Mouse (Mus musculus) forebrain, embryonic 13.5 days (tissue): Measurements from ENCODE around the gene Tmem89. TPM values are rescaled to one million over a fixed set of nuclear protein-coding genes. Genes with fewer than 3 reads are reported as not detected.

Experiments used
- ATAC-seq: fragments of 200-750 bp; cut with Nextera tagmentation; 2 replicates; pipeline ENCODE4 v1.8.0; 2017
- H3K27ac ChIP-seq: fragments of 300-500 bp; sonication (generic); 2 replicates; pipeline ENCODE4 v1.5.1; 2015; ENCODE audit warnings: inconsistent platforms, mild to moderate bottlenecking, moderate library complexity
- H3K27me3 ChIP-seq: fragments of 300-500 bp; sonication (generic); 2 replicates; pipeline ENCODE4 v1.6.1; 2015; ENCODE audit warnings: mild to moderate bottlenecking, inconsistent platforms
- H3K36me3 ChIP-seq: fragments of 300-500 bp; sonication (generic); 2 replicates; pipeline ENCODE4 v1.6.1; 2015; ENCODE audit warnings: mild to moderate bottlenecking, inconsistent platforms; ENCODE audit not compliant: poor library complexity, severe bottlenecking
- H3K4me1 ChIP-seq: fragments of 300-500 bp; sonication (generic); 2 replicates; pipeline ENCODE4 v1.6.1; 2015; ENCODE audit warnings: inconsistent platforms
- H3K4me2 ChIP-seq: fragments of 300-500 bp; sonication (generic); 2 replicates; pipeline ENCODE4 v1.6.1; 2015; ENCODE audit warnings: inconsistent platforms, mild to moderate bottlenecking, moderate library complexity
- H3K4me3 ChIP-seq: fragments of 300-500 bp; sonication (generic); 2 replicates; pipeline ENCODE4 v1.5.1; 2015; ENCODE audit warnings: mild to moderate bottlenecking, inconsistent platforms
- H3K9ac ChIP-seq: fragments of 300-500 bp; sonication (generic); 2 replicates; pipeline ENCODE4 v1.6.1; 2015; ENCODE audit warnings: mild to moderate bottlenecking, inconsistent platforms
- H3K9me3 ChIP-seq: fragments of 300-500 bp; sonication (generic); replicated peaks from 2 replicates; pipeline ENCODE4 v1.6.1; 2016; ENCODE audit warnings: inconsistent platforms
- WGBS: fragments of 180-500 bp; shearing (Covaris S2); methylation state at CpG from one replicate; pipeline ENCODE4 v1.1.7; 2015; 5-methylcytosine and 5-hydroxymethylcytosine counted together
- polyA plus RNA-seq: library from polyadenylated mRNA; unstranded; fragments of >200 nt; fragmentation: Nextera tagmentation; extraction: Ambion mirVana; gene quantifications from 2 replicates; pipeline ENCODE4 v1.2.1, GENCODE M21; 2015

Tmem89 gene
- polyA plus RNA-seq, 1 experiment from 2014 or later, result not detected

GRCm38 (mm10) chr9:108949967-108950728 lies 35.7 kb downstream of the Tmem89 start:
- Histone ChIP-seq H3K4me3 (no peak overlapping the region), H3K9ac (no peak overlapping the region), H3K27me3 (peaks cover 29% of the 10 kb centered on the region), H3K4me1 (peaks cover 6% of the 10 kb centered on the region; the same call in 1 of the 2 replicates), H3K9me3 (no peaks in the 10 kb centered on the region), H3K4me2 (no peak overlapping the region), H3K27ac (no peak overlapping the region), H3K36me3 (peaks cover 61% of the 10 kb centered on the region)
- ATAC-seq, result no peak
- WGBS, result 92% methylated on average over 9 of the region's 9 CpGs

GRCm38 (mm10) chr9:108953081-108953636 lies 38.7 kb downstream of the Tmem89 start, which contains the start of gene Col7a1:
Gene Col7a1, plus strand, starts transcription at chr9:108953586.
- Histone ChIP-seq H3K27ac (no peak within 1 kb of the TSS), H3K27me3 (peaks cover 33% of the 10 kb centered on the region), H3K9me3 (no peaks in the 10 kb centered on the region), H3K9ac (no peak within 1 kb of the TSS), H3K36me3 (peaks cover 31% of the 10 kb centered on the region), H3K4me3 (no peak within 1 kb of the TSS), H3K4me1 (peaks cover 6% of the 10 kb centered on the region; the same call in 1 of the 2 replicates), H3K4me2 (no peak within 1 kb of the TSS)
- WGBS, result 11% methylated on average over 15 of the region's 15 CpGs
- no peak for ATAC-seq

GRCm38 (mm10) chr9:108955241-108955640 lies 40.8 kb downstream of the Tmem89 start:
- no peak overlapping the region for H3K9ac ChIP-seq
- no peak overlapping the region for H3K4me3 ChIP-seq
- peaks cover 6% of the 10 kb centered on the region; the same call in 1 of the 2 replicates for H3K4me1 ChIP-seq
- 89% methylated on average over 11 of the region's 11 CpGs for WGBS
- H3K9me3 ChIP-seq, result no peaks in the 10 kb centered on the region
- H3K27ac ChIP-seq, result no peak overlapping the region
- no peak for ATAC-seq
- H3K27me3 ChIP-seq, result peaks cover 33% of the 10 kb centered on the region
- H3K4me2 ChIP-seq, result no peak overlapping the region
- peaks cover 10% of the 10 kb centered on the region for H3K36me3 ChIP-seq

GRCm38 (mm10) chr9:108955846-108956245 lies 41.4 kb downstream of the Tmem89 start:
- H3K9ac ChIP-seq, result no peak overlapping the region
- no peak overlapping the region for H3K4me2 ChIP-seq
- H3K4me3 ChIP-seq, result no peak overlapping the region
- H3K36me3 ChIP-seq, result peaks cover 4% of the 10 kb centered on the region
- H3K27ac ChIP-seq, result no peak overlapping the region
- no peak for ATAC-seq
- peaks cover 33% of the 10 kb centered on the region for H3K27me3 ChIP-seq
- no peaks in the 10 kb centered on the region for H3K9me3 ChIP-seq
- peaks cover 6% of the 10 kb centered on the region; the same call in 1 of the 2 replicates for H3K4me1 ChIP-seq
- WGBS, result 89% methylated on average over 11 of the region's 11 CpGs

GRCm38 (mm10) chr9:108963577-108963976 lies 49.2 kb downstream of the Tmem89 start:
- H3K9ac ChIP-seq, result no peak overlapping the region
- no peak overlapping the region for H3K4me3 ChIP-seq
- H3K27me3 ChIP-seq, result no peaks in the 10 kb centered on the region
- H3K9me3 ChIP-seq, result no peaks in the 10 kb centered on the region
- 81% methylated on average over 3 of the region's 3 CpGs for WGBS
- H3K4me1 ChIP-seq, result no peaks in the 10 kb centered on the region
- no peak for ATAC-seq
- no peaks in the 10 kb centered on the region for H3K36me3 ChIP-seq
- H3K27ac ChIP-seq, result no peak overlapping the region
- no peak overlapping the region for H3K4me2 ChIP-seq

- Histone ChIP-seq H3K36me3 (no peaks in the 10 kb centered on the region), H3K9me3 (no peaks in the 10 kb centered on the region), H3K4me2 (no peak overlapping the region), H3K4me3 (no peak overlapping the region), H3K27ac (no peak overlapping the region), H3K27me3 (no peaks in the 10 kb centered on the region), H3K4me1 (no peaks in the 10 kb centered on the region), H3K9ac (no peak overlapping the region)
- WGBS, result 85% methylated on average over 6 of the region's 6 CpGs
- ATAC-seq, result no peak
Measured at GRCm38 (mm10) chr9:108964338-108964737, 49.9 kb downstream of the Tmem89 start.

Other genes with a start within 250 kb of the Tmem89 start
- 32.8 and 34.2 TPM in 2 replicates for gene Prkar2a, start 225.3 kb upstream of the Tmem89 start, polyA plus RNA-seq
- gene Ip6k2, start 130.8 kb upstream of the Tmem89 start, polyA plus RNA-seq, result 153 and 172 TPM in 2 replicates
- 15.2 and 17.6 TPM in 2 replicates for gene Nckipsd, start 106.3 kb upstream of the Tmem89 start, polyA plus RNA-seq
- gene Celsr3, start 88.3 kb upstream of the Tmem89 start, polyA plus RNA-seq, result 13.3 and 14.4 TPM in 2 replicates
- 8.1 and 8.5 TPM in 2 replicates for gene Slc26a6, start 61.3 kb upstream of the Tmem89 start, polyA plus RNA-seq
- 361 and 379 TPM in 2 replicates for gene Uqcrc1, start 22.0 kb downstream of the Tmem89 start, polyA plus RNA-seq
- 1.2 and 1.6 TPM in 2 replicates for gene Col7a1, start 39.0 kb downstream of the Tmem89 start, polyA plus RNA-seq
- gene Ucn2, start 71.4 kb downstream of the Tmem89 start, polyA plus RNA-seq, result not detected in 2 replicates
- 14.5 and 16.8 TPM in 2 replicates for gene Pfkfb4, start 77.2 kb downstream of the Tmem89 start, polyA plus RNA-seq
- 33.6 and 35.1 TPM in 2 replicates for gene Shisa5, start 123.9 kb downstream of the Tmem89 start, polyA plus RNA-seq
- gene Trex1, start 145.1 kb downstream of the Tmem89 start, polyA plus RNA-seq, result 9.3 and 13.0 TPM in 2 replicates
- 31.4 and 31.5 TPM in 2 replicates for gene Atrip, start 159.5 kb downstream of the Tmem89 start, polyA plus RNA-seq
- gene Ccdc51, start 167.9 kb downstream of the Tmem89 start, polyA plus RNA-seq, result 17.9 and 18.9 TPM in 2 replicates
- 693 and 750 TPM in 2 replicates for gene Tma7, start 168.0 kb downstream of the Tmem89 start, polyA plus RNA-seq
- 22.4 and 27.7 TPM in 2 replicates for gene Plxnb1, start 180.8 kb downstream of the Tmem89 start, polyA plus RNA-seq
- gene Fbxw21, start 247.4 kb downstream of the Tmem89 start, polyA plus RNA-seq, result not detected in 2 replicates